ENCODE assay signal across 8 mouse cellular contexts in genomic region chr7:27195681-27196611, GRCm38 (mm10). TPM values are rescaled to one million over a fixed set of nuclear protein-coding genes. Genes with fewer than 3 reads are reported as not detected.
DNase-seq lines count a peak whose midpoint lies in the region; ATAC-seq and TF ChIP-seq lines count a peak whose summit lies in the region.

TSS of gene BC024978 (plus strand) at chr7:27195781.
TSS of gene Snrpa (minus strand) at chr7:27196271.

- H3K27ac ChIP-seq in forebrain, embryonic 12.5 days = peak within 1 kb of the TSS; percentile 98
- H3K27ac ChIP-seq in heart, postnatal 0 days (ENCODE audit: low read depth) = peak within 1 kb of the TSS; percentile 99
- peak within 1 kb of the TSS; percentile 95 for H3K27ac ChIP-seq in liver, embryonic 16.5 days (ENCODE audit: low read length)
- H3K27ac ChIP-seq in neural tube, embryonic 13.5 days (replicated peaks) = peak within 1 kb of the TSS; percentile 96
- H3K27ac ChIP-seq in testis, adult 2 months (ENCODE audit: control insufficient read depth, insufficient read depth, low read depth, low read length) = peak within 1 kb of the TSS; percentile 99

- peaks cover 78% of the 10 kb centered on the region for H3K4me1 ChIP-seq in E14TG2a.4 (replicated peaks; ENCODE audit: low read depth, low read length)
- H3K4me1 ChIP-seq in forebrain, embryonic 12.5 days = peaks cover 25% of the 10 kb centered on the region
- peaks cover 13% of the 10 kb centered on the region for H3K4me1 ChIP-seq in heart, postnatal 0 days (ENCODE audit: control insufficient read depth, insufficient read depth)
- peaks cover 17% of the 10 kb centered on the region for H3K4me1 ChIP-seq in liver, embryonic 16.5 days (ENCODE audit: control insufficient read depth, low read depth, low read length)
- H3K4me1 ChIP-seq in neural tube, embryonic 13.5 days (replicated peaks) = peaks cover 24% of the 10 kb centered on the region
- peaks cover 11% of the 10 kb centered on the region for H3K4me1 ChIP-seq in testis, adult 2 months (ENCODE audit: control insufficient read depth, insufficient read depth, low read length)

- H3K36me3 ChIP-seq in E14TG2a.4 (ENCODE audit: insufficient read depth, low read length) = peaks cover 73% of the 10 kb centered on the region
- peaks cover 39% of the 10 kb centered on the region for H3K36me3 ChIP-seq in forebrain, embryonic 12.5 days (replicated peaks)
- peaks cover 32% of the 10 kb centered on the region for H3K36me3 ChIP-seq in heart, postnatal 0 days (replicated peaks; ENCODE audit: control insufficient read depth, insufficient read depth, low read length)
- H3K36me3 ChIP-seq in liver, embryonic 16.5 days (ENCODE audit: control insufficient read depth, insufficient read depth) = peaks cover 23% of the 10 kb centered on the region
- peaks cover 34% of the 10 kb centered on the region for H3K36me3 ChIP-seq in neural tube, embryonic 13.5 days
- H3K36me3 ChIP-seq in testis, adult 2 months (ENCODE audit: control insufficient read depth, insufficient read depth, low read length) = peaks cover 6% of the 10 kb centered on the region

- peak within 1 kb of the TSS; percentile 95 for H3K4me2 ChIP-seq in forebrain, embryonic 12.5 days
- peak within 1 kb of the TSS; percentile 70 for H3K4me2 ChIP-seq in heart, postnatal 0 days (ENCODE audit: low read depth, low read length)
- H3K4me2 ChIP-seq in liver, embryonic 16.5 days (ENCODE audit: low read depth, low read length) = peak within 1 kb of the TSS; percentile 89
- H3K4me2 ChIP-seq in neural tube, embryonic 13.5 days = peak within 1 kb of the TSS; percentile 86

- TF ChIP-seq CTCF in E14TG2a.4 (conservative IDR thresholded peaks at IDR 0.05; ENCODE audit: low read length) = no peak
- no peak for TF ChIP-seq CTCF in heart, postnatal 0 days (IDR thresholded peaks at IDR 0.05; ENCODE audit: low read depth)
- no peak for TF ChIP-seq CTCF in testis, adult 2 months (IDR thresholded peaks at IDR 0.05; ENCODE audit: control insufficient read depth, insufficient read depth, insufficient replicate concordance, low read depth, low read length)

- peak; percentile 99 for DNase-seq in c-Kit-positive CD71-positive TER-119-positive erythroid progenitor cells, embryonic 14.5 days (ENCODE audit: low spot score)
- peak; percentile 100 for DNase-seq in heart, postnatal 0 days (ENCODE audit: low spot score)
- peak; percentile 95 to 98 for DNase-seq in kidney, postnatal 4 days

- peak; percentile 79 for TF ChIP-seq POLR2A in testis, adult 2 months (IDR thresholded peaks at IDR 0.05; ENCODE audit: control insufficient read depth, low read depth, low read length)

- 1% methylated on average over 63 of the region's 64 CpGs for WGBS in forebrain, embryonic 12.5 days
- WGBS in heart, postnatal 0 days = under 1% methylated on average over 63 of the region's 64 CpGs
- under 1% methylated on average over 64 of the region's 64 CpGs for WGBS in liver, embryonic 16.5 days (ENCODE audit: insufficient replicate concordance)
- under 1% methylated on average over 64 of the region's 64 CpGs for WGBS in neural tube, embryonic 13.5 days

- H3K9me3 ChIP-seq in E14TG2a.4 (ENCODE audit: low read length) = no peaks in the 10 kb centered on the region
- no peaks in the 10 kb centered on the region for H3K9me3 ChIP-seq in forebrain, embryonic 12.5 days
- H3K9me3 ChIP-seq in heart, postnatal 0 days (replicated peaks; ENCODE audit: control insufficient read depth, low read length) = no peaks in the 10 kb centered on the region
- no peaks in the 10 kb centered on the region for H3K9me3 ChIP-seq in liver, embryonic 16.5 days (replicated peaks; ENCODE audit: control insufficient read depth, low read length)
- H3K9me3 ChIP-seq in neural tube, embryonic 13.5 days = no peaks in the 10 kb centered on the region

- H3K9ac ChIP-seq in forebrain, embryonic 12.5 days = peak within 1 kb of the TSS; percentile 82
- H3K9ac ChIP-seq in heart, postnatal 0 days (replicated peaks; ENCODE audit: low read depth, low read length) = peak within 1 kb of the TSS; percentile 90
- peak within 1 kb of the TSS; percentile 81 for H3K9ac ChIP-seq in liver, embryonic 16.5 days (ENCODE audit: low read depth, low read length)
- H3K9ac ChIP-seq in neural tube, embryonic 13.5 days = peak within 1 kb of the TSS; percentile 82

- H3K27me3 ChIP-seq in E14TG2a.4 (ENCODE audit: insufficient read depth, low read length) = no peaks in the 10 kb centered on the region
- no peaks in the 10 kb centered on the region for H3K27me3 ChIP-seq in forebrain, embryonic 12.5 days
- no peaks in the 10 kb centered on the region for H3K27me3 ChIP-seq in heart, postnatal 0 days (ENCODE audit: control insufficient read depth, insufficient read depth, low read length)
- H3K27me3 ChIP-seq in liver, embryonic 16.5 days (ENCODE audit: control insufficient read depth, insufficient read depth, low read depth, low read length) = no peaks in the 10 kb centered on the region
- H3K27me3 ChIP-seq in neural tube, embryonic 13.5 days = no peaks in the 10 kb centered on the region
- no peaks in the 10 kb centered on the region for H3K27me3 ChIP-seq in testis, adult 2 months (ENCODE audit: control insufficient read depth, insufficient read depth, low read length)

- peak; percentile 30; the same call in 1 of the 2 replicates for TF ChIP-seq EP300 in heart, postnatal 0 days (IDR thresholded peaks at IDR 0.05; ENCODE audit: low read depth)

- ATAC-seq in forebrain, embryonic 12.5 days (ENCODE audit: low FRiP score) = peak; percentile 99
- ATAC-seq in heart, postnatal 0 days (ENCODE audit: insufficient read depth, low read depth) = peak; percentile 98
- ATAC-seq in liver, embryonic 16.5 days (ENCODE audit: low read depth) = peak; percentile 98
- peak; percentile 99 for ATAC-seq in neural tube, embryonic 13.5 days (ENCODE audit: low read depth)

- H3K4me3 ChIP-seq in E14TG2a.4 (replicated peaks; ENCODE audit: low read length) = peak within 1 kb of the TSS; percentile 94
- peak within 1 kb of the TSS; percentile 83 for H3K4me3 ChIP-seq in forebrain, embryonic 12.5 days (replicated peaks)
- peak within 1 kb of the TSS; percentile 83 for H3K4me3 ChIP-seq in heart, postnatal 0 days (ENCODE audit: low read depth, low read length)
- H3K4me3 ChIP-seq in liver, embryonic 16.5 days (ENCODE audit: low read depth, low read length) = peak within 1 kb of the TSS; percentile 86
- H3K4me3 ChIP-seq in neural tube, embryonic 13.5 days = peak within 1 kb of the TSS; percentile 87
- H3K4me3 ChIP-seq in testis, adult 2 months (ENCODE audit: control insufficient read depth, low read depth, low read length) = peak within 1 kb of the TSS; percentile 100

RNA-seq across cellular contexts. Expression of gene BC024978, which starts in this region (rescaled TPM):
- 3.9 and 4.1 TPM in 2 replicates for polyA plus RNA-seq in forebrain, embryonic 12.5 days (2016; fragmentation: Nextera tagmentation; extraction: Ambion mirVana)
- total RNA-seq in heart, postnatal 0 days (2014; rRNA removed; ENCODE audit: low replicate concordance) = 1.8 and 4.8 TPM in 2 replicates
- polyA plus RNA-seq in heart, postnatal 0 days (2015; fragmentation: Nextera tagmentation; extraction: Ambion mirVana) = 2.0 and 2.1 TPM in 2 replicates
- 0.62 and 0.87 TPM in 2 replicates for polyA plus RNA-seq in liver, embryonic 16.5 days (2015; fragmentation: Nextera tagmentation; extraction: Ambion mirVana)
- polyA plus RNA-seq in neural tube, embryonic 13.5 days (2015; fragmentation: Nextera tagmentation; extraction: Ambion mirVana) = 3.4 and 4.0 TPM in 2 replicates
- 44.3 TPM in 2 replicates for polyA plus RNA-seq in testis, adult 2 months (2012; rRNA removed)

RNA-seq across cellular contexts. Expression of gene Snrpa, which starts in this region (rescaled TPM):
- 302 and 306 TPM in 2 replicates for polyA plus RNA-seq in forebrain, embryonic 12.5 days (2016; fragmentation: Nextera tagmentation; extraction: Ambion mirVana)
- 78.2 and 79.4 TPM in 2 replicates for total RNA-seq in heart, postnatal 0 days (2014; rRNA removed; ENCODE audit: low replicate concordance)
- 60.5 and 69.3 TPM in 2 replicates for polyA plus RNA-seq in heart, postnatal 0 days (2015; fragmentation: Nextera tagmentation; extraction: Ambion mirVana)
- polyA plus RNA-seq in liver, embryonic 16.5 days (2015; fragmentation: Nextera tagmentation; extraction: Ambion mirVana) = 74.7 and 75.5 TPM in 2 replicates
- 206 and 216 TPM in 2 replicates for polyA plus RNA-seq in neural tube, embryonic 13.5 days (2015; fragmentation: Nextera tagmentation; extraction: Ambion mirVana)
- 128 and 134 TPM in 2 replicates for polyA plus RNA-seq in testis, adult 2 months (2012; rRNA removed)

Comparison
In these comparisons a context has a peak if more than half of its experiments do, and no peak if none do; other contexts are left out.
1. Peak in every context shown above with its lines: DNase-seq, ATAC-seq, H3K4me3 ChIP-seq and H3K27ac ChIP-seq.